Mouse (Mus musculus) heart, adult 2 months (tissue): ENCODE measurements at regions not wholly inside any gene's neighbourhood (a gene's known extent, or its start where the extent isn't known, plus 50 kb on each side); places are given as distances from the start of the nearest gene placed in this dataset.

Experiments used
- CTCF ChIP-seq: fragments of 200-600 bp; IDR thresholded peaks from 2 replicates; pipeline ENCODE4 v1.8.1; 2022; ENCODE audit warnings: antibody characterized with exemption, mild to moderate bottlenecking, moderate library complexity
- EP300 ChIP-seq: fragments of 200-500 bp; IDR thresholded peaks from 2 replicates; pipeline ENCODE4 v1.6.1; 2011; ENCODE audit warnings: low read depth, low read length, control low read depth; ENCODE audit not compliant: insufficient read depth
- POLR2A ChIP-seq: fragments of 200-500 bp; IDR thresholded peaks from 2 replicates; pipeline ENCODE4 v1.6.1; 2011; ENCODE audit warnings: mild to moderate bottlenecking, low read depth, low read length, control low read depth; ENCODE audit not compliant: insufficient read depth

GRCm38 (mm10) chrX:11458521-11458920 lies 130.9 kb downstream of the H2al1j start:
- TF ChIP-seq CTCF (no peak), POLR2A (no peak), EP300 (no peak)
